Mouse (Mus musculus) E14TG2a.4 (cell line): Measurements from ENCODE around the gene Tacr2.

Experiments used
- CTCF ChIP-seq: conservative IDR thresholded peaks from 2 replicates; pipeline ENCODE4 v1.5.1; 2014; ENCODE audit warnings: low read length
- NANOG ChIP-seq: IDR thresholded peaks from 2 replicates; pipeline ENCODE4 v1.6.1; 2014; ENCODE audit warnings: borderline replicate concordance, low read length, mixed read lengths

GRCm38 (mm10) chr10:62216595-62216994 is 35.6 kb upstream of the Tacr2 start:
- no peak for TF ChIP-seq CTCF
- TF ChIP-seq NANOG: no peak
